Mouse (Mus musculus) kidney, postnatal 14 days (tissue): ENCODE data around the gene Stk16.

Experiments used
- DNase-seq: peaks from one replicate; pipeline ENCODE4 v3.0.0; 2022; ENCODE audit warnings: mixed read lengths

Gene Stk16

DNA sequence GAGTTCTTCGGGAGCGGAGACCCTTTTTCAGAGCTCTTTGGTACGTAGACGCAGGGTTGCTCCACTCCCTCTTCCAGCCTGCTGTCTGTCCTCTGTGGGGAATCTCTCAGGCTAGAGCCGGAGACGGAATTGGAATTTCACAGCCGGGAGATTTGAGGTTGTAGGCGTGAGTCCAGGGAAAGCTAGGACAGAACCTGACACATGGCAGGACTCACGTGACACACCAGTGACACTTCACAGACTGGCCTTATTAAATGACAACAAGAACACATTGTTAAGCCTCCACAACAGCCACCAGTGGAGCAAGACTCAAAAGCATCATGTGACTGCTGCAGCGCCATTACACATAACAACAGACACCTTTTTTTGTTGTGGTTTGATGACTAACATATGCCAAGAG lies 29.0 kb downstream of the Stk16 start:
- no peak for DNase-seq

DNA sequence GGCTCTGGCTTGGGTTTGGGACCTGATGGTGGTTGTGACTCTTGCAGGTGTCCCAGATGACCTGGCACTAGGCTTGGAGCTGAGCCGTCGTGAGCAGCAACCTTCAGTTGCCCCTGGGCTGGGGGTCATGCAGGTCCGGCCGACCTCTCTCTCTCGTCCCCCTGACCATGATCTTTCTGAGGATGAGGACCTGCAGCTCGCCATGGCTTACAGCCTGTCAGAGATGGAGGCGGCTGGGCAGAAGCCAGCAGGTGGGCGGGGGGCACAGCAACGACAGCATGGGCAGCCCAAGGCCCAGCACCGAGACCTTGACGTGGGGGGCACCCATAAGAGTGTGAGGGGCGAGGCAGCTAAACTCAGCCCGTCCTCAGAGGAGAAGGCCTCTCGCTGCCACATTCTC lies 32.8 kb downstream of the Stk16 start:
- DNase-seq, result no peak

- no peak for DNase-seq
These were observed 33.7 kb downstream of the Stk16 start for GRCm38 (mm10) chr1:75244175-75244826.

- DNase-seq, result peak; percentile 68
These were observed 34.2 kb downstream of the Stk16 start for GRCm38 (mm10) chr1:75244836-75245235.

DNA sequence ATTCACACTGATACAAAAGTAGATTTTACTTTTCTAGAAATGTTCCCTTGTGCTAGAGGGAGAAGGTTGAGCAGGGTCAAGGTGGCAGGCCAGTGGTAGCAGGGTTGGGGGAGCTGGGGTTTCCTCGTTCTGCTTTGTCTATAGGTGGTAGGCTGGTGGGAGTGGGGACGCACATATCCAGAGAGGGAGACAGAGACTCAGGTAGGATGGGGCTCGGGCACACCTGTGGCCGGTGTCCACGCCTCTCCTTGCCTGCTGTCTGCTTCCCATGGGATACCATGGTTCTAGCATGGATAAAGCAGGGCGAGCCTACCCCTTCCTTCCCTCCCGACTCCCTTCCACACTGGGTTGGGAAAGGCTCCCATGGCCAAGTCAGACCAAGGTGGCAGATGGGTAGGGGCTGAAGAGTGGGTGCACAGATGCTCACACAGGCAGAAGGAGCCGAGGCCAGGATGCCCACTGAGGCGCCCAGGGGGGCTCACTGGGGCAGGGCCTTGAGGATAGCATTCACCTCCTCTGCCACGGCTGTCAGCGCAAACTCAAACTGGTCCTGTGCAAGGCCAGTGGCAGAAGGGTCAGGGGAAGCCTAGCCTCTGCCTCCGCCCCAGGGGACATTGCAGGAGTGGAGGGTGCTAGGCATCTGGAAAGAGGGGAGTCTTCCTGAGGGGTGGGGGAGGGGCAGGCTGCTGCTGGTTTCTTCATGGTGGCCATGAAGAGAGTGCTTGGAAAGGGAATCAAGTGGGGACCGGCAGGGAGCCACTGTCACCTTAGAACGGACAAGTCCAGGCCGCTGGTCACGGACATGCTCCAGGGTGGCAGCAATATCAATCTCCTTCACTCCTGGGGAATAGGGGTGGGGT lies 36.7 kb downstream of the Stk16 start:
- DNase-seq, result no peak

DNA sequence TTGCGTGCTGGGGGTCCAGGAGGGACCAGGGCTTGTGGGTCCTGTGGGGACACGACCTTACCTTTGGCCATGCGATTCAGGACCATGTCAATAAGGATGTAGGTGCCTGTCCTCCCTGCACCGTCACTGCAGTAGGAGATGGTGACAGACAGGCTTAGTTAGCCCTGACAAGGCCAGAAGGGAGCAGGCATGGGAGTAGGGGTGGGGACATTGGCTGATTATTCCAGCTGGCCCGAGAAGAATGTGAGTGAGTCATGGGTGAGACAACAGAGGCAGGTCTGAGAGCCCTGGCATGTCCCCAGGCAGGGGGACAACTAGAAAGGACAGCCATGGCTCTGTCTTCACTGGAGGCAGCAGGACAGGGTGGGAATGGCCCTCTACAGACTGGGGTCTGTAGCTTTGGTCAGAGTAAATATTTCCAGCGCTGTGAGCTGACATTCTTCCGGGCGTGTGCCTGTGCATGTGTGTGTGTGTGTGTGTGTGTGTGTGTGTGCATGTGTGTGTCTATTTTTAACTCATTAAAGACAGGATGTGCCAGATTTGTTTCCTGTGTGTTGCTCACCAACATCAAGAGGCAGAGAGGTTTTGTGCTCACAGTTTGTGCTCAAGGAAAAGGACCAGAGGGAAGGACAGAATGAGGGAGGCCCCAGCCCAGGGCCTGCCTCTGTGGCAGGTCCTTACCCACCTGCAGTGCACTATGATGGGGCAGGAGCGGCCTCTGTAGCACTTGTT lies 37.6 kb downstream of the Stk16 start:
- no peak for DNase-seq

DNA sequence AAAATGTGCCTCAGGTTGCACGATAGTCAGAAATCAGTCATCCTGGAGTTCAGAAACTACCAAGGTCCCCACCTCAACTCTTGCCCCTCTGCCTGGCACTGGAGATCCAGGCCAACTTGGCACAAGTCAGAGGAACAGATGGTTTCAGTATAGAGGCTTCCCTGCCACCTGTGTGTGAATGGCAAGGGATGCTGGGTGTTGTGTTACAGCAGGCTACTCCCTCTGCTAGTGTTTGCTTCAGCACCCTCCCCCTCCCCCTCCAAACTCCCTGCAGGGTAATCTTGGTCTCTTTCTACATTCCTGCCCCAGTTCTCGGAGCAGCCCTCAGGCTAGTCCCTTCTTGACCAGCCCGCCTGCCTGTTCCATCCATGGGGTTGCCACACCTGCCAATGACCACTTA lies 39.9 kb downstream of the Stk16 start:
- DNase-seq, result no peak

- DNase-seq, result peak; percentile 91
These were observed 40.7 kb downstream of the Stk16 start for GRCm38 (mm10) chr1:75251112-75251970.

DNA sequence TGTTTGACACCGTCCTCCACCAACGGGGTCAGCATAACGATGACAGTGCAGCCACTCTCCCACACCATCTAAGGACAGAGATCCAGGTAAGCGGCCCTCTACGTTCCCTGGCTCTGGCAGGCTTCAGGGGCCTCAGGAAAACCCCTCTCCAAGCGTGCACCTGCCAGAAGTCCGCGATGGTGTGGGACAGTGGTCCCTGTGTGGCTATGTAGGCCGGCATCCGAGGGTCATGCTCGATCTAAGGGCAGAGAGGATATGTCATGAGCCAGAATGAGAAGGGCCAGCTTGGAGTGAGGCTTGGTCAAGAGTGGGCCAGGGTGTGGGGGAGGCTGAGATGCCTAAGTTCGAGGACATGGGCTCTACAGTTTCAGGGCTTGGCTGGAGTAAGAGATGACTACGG lies 41.7 kb downstream of the Stk16 start:
- DNase-seq, result no peak

DNA sequence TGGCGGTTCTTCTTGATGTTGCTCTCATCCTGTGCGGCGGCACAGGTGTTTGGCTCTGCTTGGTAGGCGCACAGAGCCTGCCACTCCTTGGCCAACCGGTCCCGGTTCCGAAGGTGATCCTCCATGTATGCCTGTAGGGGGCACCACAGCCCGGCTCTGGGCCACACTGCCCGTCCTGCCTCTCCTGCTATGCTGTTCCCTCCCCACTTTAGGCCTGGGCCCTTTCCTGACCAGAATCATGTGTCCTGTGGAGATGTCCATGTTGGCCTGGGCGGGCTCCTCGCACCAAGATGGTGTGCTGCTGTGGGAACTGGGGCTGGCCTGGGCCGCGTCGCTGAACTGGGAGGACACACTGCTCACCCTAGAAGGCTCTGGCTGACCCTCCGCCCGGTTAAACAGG lies 42.4 kb downstream of the Stk16 start:
- no peak for DNase-seq

- DNase-seq, result peak; percentile 80
These were observed 43.4 kb downstream of the Stk16 start for GRCm38 (mm10) chr1:75253849-75254624.

DNA sequence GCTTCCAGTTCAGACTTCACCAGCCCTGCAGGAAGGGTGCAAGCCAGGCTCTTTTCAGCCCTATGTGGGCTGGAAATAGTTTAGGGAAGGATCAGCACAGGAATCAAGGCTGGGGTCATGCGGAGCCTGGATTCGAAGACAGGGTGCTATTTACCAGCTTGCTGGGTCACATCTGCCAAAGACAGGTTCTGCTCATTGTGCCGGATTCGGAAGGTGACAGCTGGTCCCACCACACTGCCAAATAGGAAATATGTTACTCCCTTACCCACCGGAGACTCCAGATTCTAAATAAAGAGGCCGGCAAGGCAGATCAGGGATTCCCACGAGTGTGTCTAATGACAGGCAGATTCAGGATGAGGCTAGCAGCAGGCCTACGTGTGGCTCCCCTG lies 44.0 kb downstream of the Stk16 start:
- DNase-seq, result no peak

- DNase-seq, result no peak
These were observed 44.9 kb downstream of the Stk16 start for GRCm38 (mm10) chr1:75255516-75256046.

DNA sequence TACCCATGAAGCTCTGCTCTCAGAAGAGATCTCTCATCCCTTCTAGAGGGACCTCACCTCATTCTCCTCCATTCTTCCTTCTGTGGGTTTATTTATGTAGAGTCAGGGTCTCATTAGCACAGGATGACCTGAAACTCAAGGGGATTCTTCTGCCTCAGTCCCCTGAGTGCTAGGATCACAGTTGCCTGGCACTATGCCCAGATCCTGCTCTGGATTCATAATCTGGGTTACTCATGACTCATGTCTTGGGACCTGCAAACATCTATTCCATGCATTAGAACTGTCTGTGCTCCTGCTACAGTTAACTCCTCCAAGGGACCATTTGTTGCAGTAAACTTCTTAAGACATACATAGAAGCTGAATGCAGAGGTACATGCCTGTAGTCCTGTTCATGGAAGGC lies 50.6 kb downstream of the Stk16 start:
- DNase-seq, result no peak

- DNase-seq, result peak; percentile 70
These were observed 52.6 kb downstream of the Stk16 start for GRCm38 (mm10) chr1:75262969-75263951.

GRCm38 (mm10) chr1:75264091-75264880 lies 53.6 kb downstream of the Stk16 start, which contains the start of gene Ptprn:
TSS of gene Ptprn (minus strand) at chr1:75264502.
- DNase-seq, result no peak
